Mouse (Mus musculus) midbrain, embryonic 12.5 days (tissue): Measurements from ENCODE around the gene Chrna5. TPM values are rescaled to one million over a fixed set of nuclear protein-coding genes. Genes with fewer than 3 reads are reported as not detected.

Source experiments
- polyA plus RNA-seq: library from polyadenylated mRNA; unstranded; fragments of >200 nt; fragmentation: Nextera tagmentation; extraction: Ambion mirVana; gene quantifications from 2 replicates; pipeline ENCODE4 v1.2.1, GENCODE M21; 2016

Chrna5 gene
- polyA plus RNA-seq, 1 experiment from 2014 or later, result 5.6 TPM

Other genes starting within 250 kb of the Chrna5 start
- gene Wdr61, start 246.4 kb upstream of the Chrna5 start, polyA plus RNA-seq, result 128 and 134 TPM in 2 replicates
- 418 and 522 TPM in 2 replicates for gene Crabp1, start 216.1 kb upstream of the Chrna5 start, polyA plus RNA-seq
- gene Ireb2, start 117.1 kb upstream of the Chrna5 start, polyA plus RNA-seq, result 69.3 and 72.6 TPM in 2 replicates
- 4.9 and 5.0 TPM in 2 replicates for gene Hykk, start 63.6 kb upstream of the Chrna5 start, polyA plus RNA-seq
- gene Psma4, start 30.1 kb upstream of the Chrna5 start, polyA plus RNA-seq, result 263 and 273 TPM in 2 replicates
- gene AY074887, start 29.9 kb upstream of the Chrna5 start, polyA plus RNA-seq, result 0.73 and 1.2 TPM in 2 replicates
- gene Chrna3, start 45.7 kb downstream of the Chrna5 start, polyA plus RNA-seq, result 9.0 and 9.8 TPM in 2 replicates
- gene Chrnb4, start 67.9 kb downstream of the Chrna5 start, polyA plus RNA-seq, result 1.1 and 1.3 TPM in 2 replicates
- 47.0 and 48.6 TPM in 2 replicates for gene Ube2q2, start 168.0 kb downstream of the Chrna5 start, polyA plus RNA-seq
- gene Fbxo22, start 228.0 kb downstream of the Chrna5 start, polyA plus RNA-seq, result 82.5 and 90.2 TPM in 2 replicates